Mouse (Mus musculus) mouse trophoblast stem cell (cell line): ENCODE results near the gene Mon1b.

Experiments used
- in situ Hi-C, 2 experiments: fragments of 300-500 bp; cut with MseI, MboI; formaldehyde crosslinking; loops; 2 replicates in 1 of 2; 3 replicates in 1 of 2; pipeline ENCODE4 v1.15.1; 2025

Gene Mon1b

DNA sequence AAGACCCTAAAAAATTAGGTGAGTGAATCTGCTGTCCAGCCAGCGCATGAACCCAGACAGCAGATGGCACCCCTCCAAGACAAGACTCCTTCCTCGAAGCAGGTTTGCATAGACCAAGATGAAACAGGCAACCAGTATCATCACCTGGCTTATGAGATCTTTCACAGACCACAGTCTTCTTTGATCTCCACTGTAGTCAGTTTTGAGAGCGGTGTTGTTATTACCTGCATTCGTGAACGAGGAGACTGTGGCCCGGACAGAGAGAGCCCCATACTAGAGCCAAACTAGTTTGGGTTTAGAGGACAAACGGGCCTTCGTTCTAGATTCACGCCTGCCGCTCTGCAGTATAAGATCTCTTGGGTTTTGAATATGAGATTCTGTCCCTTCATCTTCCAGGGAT lies 34.5 kb downstream of the Mon1b start:
- in situ Hi-C loops: loop anchor here (5.0 to 25.0 kb wide), 5 partner anchors 175 to 705 kb away; partner anchors contain the start of gene Adamts18 (in 1 of the 2)

DNA sequence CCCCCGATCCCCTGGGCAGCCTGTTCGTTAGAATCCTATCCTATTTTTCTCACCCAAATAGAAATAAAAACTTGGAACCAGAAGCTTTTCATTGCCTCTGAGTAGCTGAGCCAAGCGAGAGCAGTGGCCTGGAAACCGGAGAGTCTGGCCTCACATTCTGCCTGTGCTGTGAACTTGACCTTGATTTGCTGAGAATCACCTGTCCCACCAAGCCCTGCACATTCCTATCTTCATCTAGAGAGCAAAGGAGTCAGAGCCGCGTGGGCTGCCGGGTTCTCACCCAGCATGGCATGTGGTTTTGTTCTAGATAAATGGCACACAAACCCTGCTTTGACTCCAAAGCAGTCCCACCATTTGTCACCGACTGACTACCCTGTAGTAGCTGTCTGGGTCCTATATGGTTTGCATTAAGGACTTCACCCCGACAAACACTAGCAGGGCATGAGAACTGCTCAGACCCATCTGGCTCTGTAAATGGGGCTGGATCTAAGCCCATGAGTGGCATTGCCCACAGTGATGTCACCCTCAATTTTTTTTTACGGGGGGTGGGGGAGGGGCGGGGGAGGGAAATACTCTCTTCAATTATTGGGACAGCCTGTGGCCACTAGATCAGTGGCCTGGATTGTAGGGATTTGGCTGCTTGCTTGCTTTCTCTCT lies 37.3 kb downstream of the Mon1b start:
- in situ Hi-C loops: loop anchor here in 1 of 2 experiments (25.0 kb wide), 1 partner anchor 690 kb away; no protein-coding TSS in a partner anchor

DNA sequence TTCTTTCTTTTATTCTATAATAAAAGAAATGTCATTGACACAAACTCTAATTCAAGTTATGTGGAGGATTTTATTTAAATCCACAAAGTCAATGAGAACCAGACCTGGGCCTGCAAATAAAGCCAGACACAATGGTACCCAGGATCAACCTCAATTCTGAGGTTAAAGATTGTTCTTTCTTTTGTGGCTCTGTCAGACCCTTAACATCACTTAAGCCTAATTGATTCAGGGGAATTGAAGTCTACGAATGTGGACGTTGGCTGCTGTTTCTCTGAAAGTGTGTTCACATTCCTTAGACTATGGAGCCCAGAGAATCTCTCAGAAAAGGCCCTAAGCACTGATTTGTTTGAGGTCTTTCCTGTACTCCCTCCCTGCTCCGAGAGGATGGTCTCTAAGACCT lies 37.9 kb downstream of the Mon1b start:
- in situ Hi-C loops: loop anchor here in 1 of 2 experiments (25.0 kb wide), 1 partner anchor 689 kb away; no protein-coding TSS in a partner anchor

DNA sequence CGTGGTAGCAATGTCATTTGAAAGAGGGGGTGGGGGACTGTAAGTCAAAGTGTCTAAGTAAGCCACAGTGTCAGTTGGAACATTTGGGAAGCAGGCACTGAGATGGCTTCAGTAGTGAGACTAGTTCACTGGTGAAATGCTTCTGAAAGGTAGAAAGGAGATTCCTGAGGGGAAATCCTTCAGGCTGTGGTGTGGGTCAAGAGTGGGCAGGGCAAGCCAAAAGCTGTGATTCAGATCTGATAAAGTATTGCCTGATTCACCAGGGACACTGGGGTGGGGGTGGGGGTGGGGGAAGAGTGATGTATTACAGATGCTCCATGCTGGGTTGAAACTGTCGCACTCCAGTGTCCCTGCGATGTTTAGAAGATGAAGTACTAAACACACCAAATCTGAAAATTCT lies 39.2 kb downstream of the Mon1b start:
- in situ Hi-C loops: loop anchor here in 1 of 2 experiments (25.0 kb wide), 1 partner anchor 688 kb away; no protein-coding TSS in a partner anchor

DNA sequence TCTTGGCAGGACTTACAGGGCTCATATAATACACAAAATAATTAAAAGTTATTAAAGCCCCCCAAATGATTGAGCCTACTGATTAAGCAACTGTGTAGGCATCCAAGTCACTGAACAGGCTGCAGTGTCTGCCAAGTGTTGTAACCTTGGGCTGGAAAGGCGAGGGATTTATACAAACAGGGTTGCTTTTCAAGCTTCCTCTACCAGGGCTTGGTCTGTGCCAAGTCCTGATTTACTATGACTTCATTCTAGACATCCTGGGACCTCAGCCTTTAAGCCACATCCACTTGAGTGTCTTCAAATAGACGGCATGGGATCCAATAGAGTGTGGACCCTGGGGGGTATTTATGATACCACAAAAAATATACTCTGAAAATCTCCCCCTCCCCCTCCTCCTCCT lies 39.9 kb downstream of the Mon1b start:
- in situ Hi-C loops: no loop called here

DNA sequence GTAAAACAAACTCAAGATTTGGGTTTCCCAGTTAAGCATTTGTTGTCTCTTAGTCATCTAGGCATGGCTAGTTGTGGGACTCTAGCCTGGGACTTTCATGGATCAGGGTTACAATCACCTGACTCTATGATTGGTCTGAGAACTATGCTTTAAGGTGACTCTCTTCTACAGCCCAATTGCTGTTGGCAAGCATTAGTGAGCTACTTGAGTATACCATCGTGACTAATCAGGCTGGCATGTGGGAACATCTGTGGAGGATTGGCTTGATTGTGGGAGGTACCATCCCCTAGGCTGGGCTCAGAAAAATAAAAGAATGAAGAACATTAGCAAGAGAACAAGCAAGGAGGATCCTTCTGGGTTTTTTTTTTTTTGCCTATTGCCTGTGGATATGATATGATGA lies 41.4 kb downstream of the Mon1b start:
- in situ Hi-C loops: no loop called here

DNA sequence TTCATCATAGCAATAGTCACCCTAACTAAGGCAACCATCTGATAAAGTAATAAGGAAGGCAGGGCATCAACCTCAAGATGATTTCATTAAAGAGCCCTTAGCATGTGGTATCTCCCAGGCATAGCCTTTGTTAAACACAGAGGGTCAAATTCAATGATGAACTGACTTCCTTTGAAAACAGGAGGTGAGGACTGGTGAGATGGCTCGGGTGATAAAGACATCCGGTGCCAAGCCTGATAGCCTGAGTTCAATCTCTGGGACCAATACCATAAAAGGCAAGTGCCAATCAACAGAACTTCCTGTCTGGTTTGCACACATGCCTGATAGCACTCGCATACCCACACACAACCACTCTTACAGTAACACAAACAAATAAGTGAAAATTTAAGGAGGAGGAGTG lies 44.0 kb downstream of the Mon1b start:
- in situ Hi-C loops: no loop called here

DNA sequence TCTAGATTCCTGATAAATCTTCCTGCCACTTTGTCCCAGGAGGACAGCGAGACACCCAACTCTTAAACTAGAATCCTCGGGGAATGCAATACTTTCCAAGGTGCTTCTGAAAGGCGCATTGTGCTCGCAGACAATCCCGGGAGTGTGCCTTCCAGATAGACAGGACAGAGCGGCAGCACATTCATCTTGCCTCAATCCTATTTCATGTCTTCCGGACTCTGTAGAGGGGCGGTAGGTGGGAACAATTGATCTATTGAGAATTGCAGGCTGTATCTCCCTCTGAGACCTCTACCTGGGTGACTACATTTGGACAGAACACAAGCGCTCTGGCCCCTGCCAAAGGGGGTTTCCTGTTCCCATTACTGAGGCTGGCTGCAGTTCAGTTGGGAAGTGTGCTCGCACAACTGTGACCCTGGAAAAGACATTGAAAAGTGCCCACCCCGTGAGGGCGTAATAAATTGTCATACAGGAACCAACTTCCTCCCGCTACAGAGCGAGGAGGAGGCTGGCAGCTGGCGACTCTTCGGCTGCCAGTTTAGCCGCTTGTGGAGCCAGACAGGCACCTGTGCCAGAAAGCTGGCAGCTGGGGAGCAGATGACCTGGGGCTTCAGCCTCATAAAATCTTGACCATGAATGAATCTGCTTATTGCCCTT lies 52.6 kb downstream of the Mon1b start:
- in situ Hi-C loops: no loop called here

DNA sequence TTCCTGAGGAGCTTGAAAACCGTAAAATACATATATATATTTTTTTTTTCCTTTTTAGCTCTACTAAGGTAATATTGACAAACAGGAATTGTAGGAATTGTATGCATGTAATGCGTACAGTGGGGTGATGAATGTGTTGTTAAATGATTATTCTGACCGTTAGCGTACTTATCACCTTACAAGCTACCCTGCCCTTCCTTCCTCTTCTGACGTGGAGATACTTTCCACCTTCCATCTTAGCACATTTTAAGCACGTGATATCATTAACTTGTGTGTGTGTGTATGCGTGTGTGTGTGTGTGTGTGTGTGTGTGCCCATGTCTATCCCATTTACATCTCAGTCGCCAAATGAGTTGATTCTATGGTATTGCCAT lies 53.1 kb downstream of the Mon1b start:
- in situ Hi-C loops: no loop called here

DNA sequence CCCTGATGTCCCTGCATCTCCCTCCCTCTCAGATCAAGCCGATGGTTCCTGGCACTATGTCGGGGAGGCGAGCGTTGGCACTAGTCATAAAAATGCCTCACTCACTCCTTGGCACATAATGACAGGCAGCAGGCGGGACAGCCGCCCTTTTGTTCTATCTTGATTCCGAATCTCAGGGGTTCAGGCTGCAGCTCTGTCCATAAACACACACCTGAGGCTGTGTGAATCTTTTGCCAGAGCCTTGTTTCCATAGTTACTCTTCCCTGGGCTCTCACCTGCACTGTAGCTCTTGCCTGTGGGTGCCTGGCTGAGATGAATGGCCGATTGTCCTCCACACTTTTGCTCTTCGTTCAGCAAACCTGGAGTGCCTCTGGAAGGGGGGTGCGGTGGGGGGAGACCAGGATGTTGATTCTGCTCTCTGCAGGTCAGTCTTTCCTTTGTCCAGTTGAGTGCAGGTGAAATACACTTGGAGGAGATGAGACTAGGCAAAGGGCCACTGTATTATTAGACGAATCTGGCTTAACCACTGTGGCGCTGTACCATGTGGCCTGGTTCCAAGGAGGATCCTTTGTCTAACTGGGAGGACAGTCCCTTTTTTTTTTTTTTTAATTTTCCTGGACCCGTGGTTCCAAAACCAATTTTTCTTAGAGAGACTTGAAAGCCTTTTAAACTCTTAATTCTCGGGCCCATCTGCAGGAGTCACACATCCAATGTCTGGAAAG lies 56.4 kb downstream of the Mon1b start:
- in situ Hi-C loops: no loop called here
